Mouse (Mus musculus) heart, postnatal 0 days (tissue): ENCODE data around the gene Atrn.

Experiments used
- CTCF ChIP-seq: IDR thresholded peaks from 2 replicates; pipeline ENCODE4 v1.5.1; 2016; ENCODE audit warnings: antibody characterized with exemption, control low read depth, low read depth
- EP300 ChIP-seq: IDR thresholded peaks from 2 replicates; pipeline ENCODE4 v1.6.1; 2016; ENCODE audit warnings: antibody characterized with exemption, low read depth

DNA sequence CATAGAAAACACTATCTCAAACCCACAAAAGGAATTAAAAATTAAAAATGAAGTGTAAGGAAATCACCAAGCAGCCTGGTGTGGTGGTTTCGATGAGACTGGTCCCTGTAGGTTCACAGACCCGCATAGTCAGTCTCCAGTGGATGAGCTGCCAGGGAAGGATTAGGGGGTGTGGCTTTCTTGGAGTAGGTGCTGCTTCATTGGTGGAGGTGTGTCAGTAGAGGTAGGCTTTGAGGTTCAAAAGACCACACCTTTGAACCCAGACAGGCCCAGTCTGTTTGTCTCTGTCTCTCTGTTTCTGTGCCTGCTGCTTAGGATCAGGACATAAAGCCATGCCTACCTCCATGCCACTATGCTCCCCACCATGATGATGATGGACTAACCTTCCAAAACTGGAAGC lies 7.5 kb upstream of the Atrn start:
- no peak for TF ChIP-seq CTCF
- TF ChIP-seq EP300: no peak
